Mouse (Mus musculus) spleen, adult 2 months (tissue): ENCODE measurements at regions not wholly inside any gene's neighbourhood (a gene's known extent, or its start where the extent isn't known, plus 50 kb on each side); places are given as distances from the start of the nearest gene placed in this dataset.
"Not testable (repeated sequence)": the region's sequence is repeated elsewhere in the genome, so short reads cannot be mapped to it uniquely, and the experiment has no call there.

ENCODE experiments used
- CTCF ChIP-seq: fragments of 200-500 bp; IDR thresholded peaks from 2 replicates; pipeline ENCODE4 v1.5.1; 2011; ENCODE audit warnings: mild to moderate bottlenecking, inconsistent platforms; ENCODE audit not compliant: insufficient read depth, insufficient read length, insufficient replicate concordance; ENCODE audit errors: extremely low read depth
- POLR2A ChIP-seq: fragments of 200-500 bp; IDR thresholded peaks from 2 replicates; pipeline ENCODE4 v1.6.1; 2011; ENCODE audit warnings: low read depth, low read length, inconsistent platforms

- TF ChIP-seq POLR2A, CTCF: not testable (repeated sequence)
These were observed 153.0 kb downstream of the Stard3nl start for GRCm38 (mm10) chr13:19242580-19242979.
